Mouse (Mus musculus) myocyte (in vitro differentiated cells): ENCODE data around the gene Gm5737. TPM values are rescaled to one million over a fixed set of nuclear protein-coding genes. Genes with fewer than 3 reads are reported as not detected.

ENCODE experiments used
- H3K27me3 ChIP-seq: one replicate; pipeline ENCODE4 v1.6.1; 2011; ENCODE audit not compliant: control insufficient read depth, insufficient read depth, insufficient read length
- H3K36me3 ChIP-seq: one replicate; pipeline ENCODE4 v1.6.1; 2011; ENCODE audit not compliant: control insufficient read depth, insufficient read depth
- H3K4me2 ChIP-seq: one replicate; pipeline ENCODE4 v1.6.1; 2011; ENCODE audit warnings: low read depth, control low read depth
- H3K4me3 ChIP-seq: one replicate; pipeline ENCODE4 v1.5.1; 2011; ENCODE audit warnings: mild to moderate bottlenecking, control low read depth, moderate library complexity
- H3K79me2 ChIP-seq: one replicate; pipeline ENCODE4 v1.6.1; 2011; ENCODE audit not compliant: control insufficient read depth, insufficient read depth
- H3ac ChIP-seq: one replicate; pipeline ENCODE4 v1.6.1; 2011; ENCODE audit not compliant: control insufficient read depth, insufficient read length
- CEBPB ChIP-seq: IDR thresholded peaks from 2 replicates; pipeline ENCODE4 v1.6.1; 2011; ENCODE audit warnings: mild to moderate bottlenecking, moderate library complexity; ENCODE audit not compliant: poor library complexity, insufficient read depth, severe bottlenecking
- E2F4 ChIP-seq: IDR thresholded peaks from one replicate; pipeline ENCODE4 v1.6.1; 2011; ENCODE audit warnings: mild to moderate bottlenecking, control low read depth, moderate library complexity; ENCODE audit not compliant: insufficient read depth
- MAX ChIP-seq: IDR thresholded peaks from one replicate; pipeline ENCODE4 v1.6.1; 2011; ENCODE audit warnings: low read depth, mild to moderate bottlenecking, control low read depth
- MYOD1 ChIP-seq, 3 experiments: IDR thresholded peaks; one replicate each; pipeline ENCODE4 v1.6.1; 2011; ENCODE audit warnings: control low read depth in 2 of 3, low read depth in 2 of 3, mild to moderate bottlenecking in 2 of 3, moderate library complexity in 1 of 3; ENCODE audit not compliant: insufficient read length in 2 of 3, control insufficient read depth in 1 of 3
- MYOG ChIP-seq, 3 experiments: IDR thresholded peaks; one replicate each; pipeline ENCODE4 v1.6.1; 2011; ENCODE audit warnings: control low read depth in 2 of 3, low read depth in 2 of 3, mild to moderate bottlenecking in 2 of 3; ENCODE audit not compliant: insufficient read length in 2 of 3, control insufficient read depth in 1 of 3, insufficient read depth in 1 of 3
- POLR2A ChIP-seq: IDR thresholded peaks from one replicate; pipeline ENCODE4 v1.6.1; 2011; ENCODE audit warnings: low read depth, mild to moderate bottlenecking, control low read depth, moderate library complexity; ENCODE audit not compliant: insufficient read length
- POLR2AphosphoS2 ChIP-seq: IDR thresholded peaks from one replicate; pipeline ENCODE4 v1.6.1; 2011; ENCODE audit warnings: low read depth, control low read depth; ENCODE audit not compliant: insufficient read length
- REST ChIP-seq: IDR thresholded peaks from one replicate; pipeline ENCODE4 v1.6.1; 2011; ENCODE audit warnings: mild to moderate bottlenecking, control low read depth, moderate library complexity; ENCODE audit not compliant: insufficient read depth, insufficient read length
- SRF ChIP-seq: IDR thresholded peaks from one replicate; pipeline ENCODE4 v1.6.1; 2011; ENCODE audit warnings: low read depth; ENCODE audit not compliant: control insufficient read depth, insufficient read length
- TCF12 ChIP-seq: IDR thresholded peaks from one replicate; pipeline ENCODE4 v1.6.1; 2011; ENCODE audit warnings: mild to moderate bottlenecking, control low read depth; ENCODE audit not compliant: poor library complexity, insufficient read depth, severe bottlenecking
- TCF3 ChIP-seq: IDR thresholded peaks from one replicate; pipeline ENCODE4 v1.6.1; 2011; ENCODE audit warnings: low read depth, control low read depth; ENCODE audit not compliant: insufficient read length
- USF1 ChIP-seq: IDR thresholded peaks from one replicate; pipeline ENCODE4 v1.6.1; 2011; ENCODE audit warnings: low read depth, mild to moderate bottlenecking, control low read depth, moderate library complexity
- polyA plus RNA-seq: library from polyadenylated mRNA; unstranded; fragments of >200 nt; fragmentation: generic; extraction: Trizol; gene quantifications from one replicate; pipeline ENCODE4 v1.2.1, GENCODE M21; 2012; ENCODE audit warnings: missing spikeins

Gene Gm5737
- polyA plus RNA-seq, 1 experiment = not detected

GRCm38 (mm10) chr7:120796369-120796768 is 15.8 kb upstream of the Gm5737 start:
- Histone ChIP-seq H3K4me2 (no peak overlapping the region), H3K27me3 (peaks cover 33% of the 10 kb centered on the region), H3ac (no peak overlapping the region), H3K36me3 (no peaks in the 10 kb centered on the region), H3K79me2 (no peaks in the 10 kb centered on the region), H3K4me3 (no peak overlapping the region)
- TF ChIP-seq TCF3 = no peak
- no peak for TF ChIP-seq TCF12
- TF ChIP-seq REST = no peak
- TF ChIP-seq MYOG (IDR thresholded peaks at IDR 0.05; ENCODE audit: control insufficient read depth in 1 of 3, insufficient read depth in 1 of 3, insufficient read length in 2 of 3, low read depth in 2 of 3) = no peak
- no peak for TF ChIP-seq POLR2AphosphoS2
- TF ChIP-seq POLR2A = no peak
- no peak for TF ChIP-seq USF1
- TF ChIP-seq CEBPB = no peak
- no peak for TF ChIP-seq MYOD1 (IDR thresholded peaks at IDR 0.05; ENCODE audit: control insufficient read depth in 1 of 3, insufficient read length in 2 of 3, low read depth in 2 of 3)
- TF ChIP-seq SRF = no peak
- TF ChIP-seq MAX = no peak
- TF ChIP-seq E2F4 = no peak

GRCm38 (mm10) chr7:120803268-120803667 is 8.9 kb upstream of the Gm5737 start:
- H3K27me3 ChIP-seq = peaks cover 20% of the 10 kb centered on the region
- TF ChIP-seq MAX = no peak
- no peak for TF ChIP-seq TCF3
- TF ChIP-seq SRF = no peak
- TF ChIP-seq POLR2AphosphoS2 = no peak
- TF ChIP-seq E2F4 = no peak
- TF ChIP-seq REST = no peak
- TF ChIP-seq USF1 = no peak
- no peak for TF ChIP-seq MYOD1 (IDR thresholded peaks at IDR 0.05; ENCODE audit: control insufficient read depth in 1 of 3, insufficient read length in 2 of 3, low read depth in 2 of 3)
- TF ChIP-seq MYOG (IDR thresholded peaks at IDR 0.05; ENCODE audit: control insufficient read depth in 1 of 3, insufficient read depth in 1 of 3, insufficient read length in 2 of 3, low read depth in 2 of 3) = no peak
- H3K4me2 ChIP-seq = no peak overlapping the region
- H3K36me3 ChIP-seq = no peaks in the 10 kb centered on the region
- no peak overlapping the region for H3ac ChIP-seq
- no peak overlapping the region for H3K4me3 ChIP-seq
- no peaks in the 10 kb centered on the region for H3K79me2 ChIP-seq

GRCm38 (mm10) chr7:120809705-120810104 is 2.5 kb upstream of the Gm5737 start:
- H3K4me2 ChIP-seq = no peak overlapping the region
- H3K79me2 ChIP-seq = no peaks in the 10 kb centered on the region
- H3K4me3 ChIP-seq = no peak overlapping the region
- H3K36me3 ChIP-seq = no peaks in the 10 kb centered on the region
- TF ChIP-seq E2F4 (no peak), REST (no peak), CEBPB (no peak), TCF12 (no peak), MYOG (IDR thresholded peaks at IDR 0.05; ENCODE audit: control insufficient read depth in 1 of 3, insufficient read depth in 1 of 3, insufficient read length in 2 of 3, low read depth in 2 of 3) (no peak), POLR2A (no peak), TCF3 (no peak), MYOD1 (IDR thresholded peaks at IDR 0.05; ENCODE audit: control insufficient read depth in 1 of 3, insufficient read length in 2 of 3, low read depth in 2 of 3) (no peak), POLR2AphosphoS2 (no peak), USF1 (no peak), SRF (no peak), MAX (no peak)
- H3ac ChIP-seq = no peak overlapping the region
- peaks cover 26% of the 10 kb centered on the region for H3K27me3 ChIP-seq

GRCm38 (mm10) chr7:120817552-120817951 is 5.4 kb downstream of the Gm5737 start:
- no peaks in the 10 kb centered on the region for H3K79me2 ChIP-seq
- no peak overlapping the region for H3K4me3 ChIP-seq
- TF ChIP-seq TCF3 (no peak), USF1 (no peak), SRF (no peak), CEBPB (no peak), REST (no peak), POLR2A (no peak), TCF12 (no peak)
- no peaks in the 10 kb centered on the region for H3K36me3 ChIP-seq
- no peak overlapping the region for H3ac ChIP-seq
- H3K27me3 ChIP-seq = peaks cover 13% of the 10 kb centered on the region
- H3K4me2 ChIP-seq = no peak overlapping the region

DNA sequence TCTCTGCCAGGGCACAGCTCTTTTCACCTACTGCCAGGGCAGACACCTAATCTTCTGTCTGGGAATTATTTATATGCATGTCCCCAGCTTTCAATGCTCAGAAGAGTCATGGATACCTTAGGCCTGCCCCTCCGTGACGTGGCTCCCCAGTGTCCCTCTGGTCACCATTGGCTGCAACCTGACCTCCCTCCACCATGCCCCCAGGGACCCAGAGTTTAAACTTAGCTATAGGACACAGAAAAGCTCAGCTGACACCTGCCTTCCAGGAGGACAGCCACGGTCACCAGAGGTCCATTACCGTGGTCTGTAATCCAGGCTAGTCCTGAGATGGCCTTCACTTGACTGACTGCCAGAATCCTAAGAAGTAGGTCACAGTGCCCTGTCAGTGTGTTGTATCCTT is 7.2 kb downstream of the Gm5737 start:
- H3K36me3 ChIP-seq = no peaks in the 10 kb centered on the region
- peaks cover 13% of the 10 kb centered on the region for H3K27me3 ChIP-seq
- no peak overlapping the region for H3K4me3 ChIP-seq
- no peaks in the 10 kb centered on the region for H3K79me2 ChIP-seq
- H3ac ChIP-seq = no peak overlapping the region
- no peak overlapping the region for H3K4me2 ChIP-seq
- TF ChIP-seq MYOD1 (IDR thresholded peaks at IDR 0.05; ENCODE audit: control insufficient read depth in 1 of 3, insufficient read length in 2 of 3, low read depth in 2 of 3) (no peak), REST (no peak), MYOG (IDR thresholded peaks at IDR 0.05; ENCODE audit: control insufficient read depth in 1 of 3, insufficient read depth in 1 of 3, insufficient read length in 2 of 3, low read depth in 2 of 3) (no peak), POLR2A (no peak), SRF (no peak), TCF12 (no peak), USF1 (no peak)
